Mouse (Mus musculus): ENCODE measurements around the gene Pex5l.

Pex5l gene

DNA sequence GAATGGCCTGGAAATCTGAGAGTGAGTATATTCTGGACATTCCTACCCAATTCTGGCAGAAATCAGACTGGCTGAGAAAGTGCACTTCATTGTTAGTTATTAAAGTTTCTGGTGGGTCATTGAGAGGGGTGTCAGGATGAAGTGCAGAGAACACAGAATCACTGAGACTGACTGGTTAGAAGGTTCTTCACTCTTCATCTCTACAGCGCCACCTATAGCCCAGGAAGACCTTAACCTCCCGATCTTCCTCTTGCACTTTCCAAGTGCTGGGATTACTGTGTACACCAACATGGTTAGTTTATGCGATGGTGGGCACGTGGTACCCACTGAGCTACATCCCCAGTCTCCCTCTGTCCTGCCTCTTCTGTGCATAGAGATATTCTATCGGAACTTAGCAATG, 195.6 kb downstream of the Pex5l start:
- no peak for DNase-seq (ENCODE audit: low read depth, low spot score)

- DNase-seq (ENCODE audit: low read depth, low spot score): no peak
Measured at GRCm38 (mm10) chr3:32939802-32940501, 203.1 kb downstream of the Pex5l start.

- DNase-seq (ENCODE audit: low read depth, low spot score): no peak
Measured at GRCm38 (mm10) chr3:32924168-32924567, 218.9 kb downstream of the Pex5l start.

DNA sequence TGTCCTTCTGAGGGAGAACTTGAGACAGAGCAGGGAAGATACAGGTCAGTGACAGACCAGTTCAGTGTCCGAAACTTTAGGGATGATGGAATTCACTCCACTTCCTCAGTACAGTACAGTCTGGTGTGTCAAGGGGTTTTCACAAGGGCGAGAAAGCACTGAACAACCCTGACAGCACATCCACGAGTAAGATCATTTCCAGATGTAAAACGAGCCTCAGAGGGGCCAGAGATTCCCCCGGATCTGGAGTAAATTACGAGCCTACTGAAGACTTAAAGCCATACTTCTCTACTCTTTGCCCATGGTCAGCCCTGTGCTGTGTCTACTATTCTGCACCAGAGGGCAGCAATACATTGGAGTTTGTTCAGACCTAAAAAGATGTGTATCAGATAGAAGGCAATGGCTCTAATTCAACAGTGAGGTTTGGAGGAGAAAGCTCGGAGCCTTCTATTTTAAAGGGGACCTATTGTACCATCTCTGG, 232.9 kb downstream of the Pex5l start:
- DNase-seq (ENCODE audit: low read depth, low spot score): peak; percentile 2

- DNase-seq (ENCODE audit: low read depth, low spot score): no peak
Measured at GRCm38 (mm10) chr3:32908400-32908799, 234.6 kb downstream of the Pex5l start.

- no peak for DNase-seq (ENCODE audit: low read depth, low spot score)
Measured at GRCm38 (mm10) chr3:32905850-32906779, 236.9 kb downstream of the Pex5l start.

- DNase-seq (ENCODE audit: low read depth, low spot score): no peak
Measured at GRCm38 (mm10) chr3:32904599-32904998, 238.4 kb downstream of the Pex5l start.

- DNase-seq (ENCODE audit: low read depth, low spot score): no peak
Measured at GRCm38 (mm10) chr3:32903462-32903861, 239.6 kb downstream of the Pex5l start.
